Mouse (Mus musculus) bone marrow macrophage, adult 2 months (primary cell): ENCODE measurements around the gene Cuzd1.

ENCODE experiments used
- CTCF ChIP-seq: IDR thresholded peaks from 2 replicates; pipeline ENCODE4 v1.5.1; 2012; ENCODE audit warnings: low read depth, mild to moderate bottlenecking, low read length, moderate library complexity
- POLR2A ChIP-seq: IDR thresholded peaks from 2 replicates; pipeline ENCODE4 v1.6.1; 2012; ENCODE audit warnings: mild to moderate bottlenecking, low read depth, low read length, borderline replicate concordance

GRCm38 (mm10) chr7:131329416-131329815 lies 7.3 kb upstream of the Cuzd1 start, which contains the start of gene Fam24b:
- TF ChIP-seq POLR2A (no peak), CTCF (no peak)
